Mouse (Mus musculus): Measurements from ENCODE around the gene Arhgap28.

GRCm38 (mm10) chr17:67978786-67979185, 25.1 kb downstream of the Arhgap28 start:
- TF ChIP-seq CTCF (IDR thresholded peaks at IDR 0.05; ENCODE audit: low read depth, low read length) (no peak), GATA1 (IDR thresholded peaks at IDR 0.05; ENCODE audit: borderline replicate concordance, low read length) (no peak), TAL1 (conservative IDR thresholded peaks at IDR 0.05; ENCODE audit: low read depth, low read length) (no peak), POLR2AphosphoS5 (IDR thresholded peaks at IDR 0.05; ENCODE audit: insufficient replicate concordance, low read depth, low read length) (no peak), GATA2 (IDR thresholded peaks at IDR 0.05; ENCODE audit: borderline replicate concordance, low read depth, low read length) (no peak)

Data from G1E (cell line).